Comparison of ENCODE assay signal across 16 mouse cellular contexts in the genomic region with DNA sequence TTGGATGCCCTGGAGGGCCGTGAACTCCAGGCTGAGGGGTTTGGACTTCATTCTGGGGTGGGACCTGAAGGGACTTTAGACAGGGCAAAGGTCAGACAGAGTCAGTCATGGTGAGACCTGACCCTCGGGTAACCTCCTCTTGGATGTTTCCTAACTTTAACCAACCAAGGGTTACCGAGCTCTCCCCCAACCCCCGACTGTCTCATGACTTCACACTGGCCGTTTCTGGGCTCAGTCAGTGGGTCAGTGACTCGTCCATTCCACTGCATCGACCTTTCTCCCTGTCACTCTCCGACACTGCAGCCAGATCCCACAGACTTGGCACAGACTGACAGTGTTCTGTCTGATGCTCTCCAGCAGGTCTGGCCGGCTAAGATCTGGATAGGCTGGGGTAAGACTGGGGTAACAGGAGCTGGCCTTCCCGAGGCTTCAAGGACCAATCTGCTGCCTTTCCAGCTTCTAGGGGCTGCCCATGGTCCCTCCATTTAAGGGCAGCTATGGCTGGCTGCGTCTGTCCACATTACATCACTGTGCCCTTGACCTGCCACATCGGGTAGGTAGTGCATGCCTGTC. TPM values are rescaled to one million over a fixed set of nuclear protein-coding genes. Genes with fewer than 3 reads are reported as not detected.
DNase-seq lines count a peak whose midpoint lies in the region; ATAC-seq and TF ChIP-seq lines count a peak whose summit lies in the region.
"Had no signal": no experiment of that assay in that cellular context is flagged by ENCODE, and none has a peak within 500 bp of the region (broad histone marks: within the 10 kb centered on the region; RNA-seq: fewer than 3 reads in every experiment).

No protein-coding gene starts in this region.

- H3K27me3 ChIP-seq in lung, postnatal 0 days (replicated peaks; ENCODE audit: insufficient read depth, low read length) = no peaks in the 10 kb centered on the region
- no peaks in the 10 kb centered on the region for H3K27me3 ChIP-seq in intestine, embryonic 16.5 days (replicated peaks; ENCODE audit: control insufficient read depth, insufficient read depth, low read length)
- H3K27me3 ChIP-seq in kidney, postnatal 0 days (ENCODE audit: insufficient read depth, low read length) = no peaks in the 10 kb centered on the region
- H3K27me3 ChIP-seq in midbrain, embryonic 11.5 days (ENCODE audit: control insufficient read depth, insufficient read depth, low read length) = no peaks in the 10 kb centered on the region
- no peaks in the 10 kb centered on the region for H3K27me3 ChIP-seq in thymus, adult 2 months (ENCODE audit: control insufficient read depth, insufficient read depth, low read length)

- no peak for TF ChIP-seq CTCF in lung, postnatal 0 days (IDR thresholded peaks at IDR 0.05)
- no peak for TF ChIP-seq CTCF in kidney, postnatal 0 days (IDR thresholded peaks at IDR 0.05; ENCODE audit: low read depth)
- no peak for TF ChIP-seq CTCF in thymus, adult 2 months (IDR thresholded peaks at IDR 0.05; ENCODE audit: borderline replicate concordance, control insufficient read depth, extremely low read depth, insufficient read depth, low read length, poor library complexity)

- WGBS in lung, postnatal 0 days = 51% methylated on average over 12 of the region's 12 CpGs
- WGBS in intestine, embryonic 16.5 days = 65% methylated on average over 12 of the region's 12 CpGs
- WGBS in kidney, postnatal 0 days = 40% methylated on average over 12 of the region's 12 CpGs
- 71% methylated on average over 12 of the region's 12 CpGs for WGBS in midbrain, embryonic 11.5 days
- WGBS in thymus, adult 2 months = 87% methylated on average over 12 of the region's 12 CpGs

- peak; percentile 32 for ATAC-seq in lung, postnatal 0 days
- ATAC-seq in intestine, embryonic 16.5 days = peak; percentile 36; the same call in 1 of the 2 replicates
- peak; percentile 80 for ATAC-seq in kidney, postnatal 0 days (replicated peaks; ENCODE audit: low FRiP score, low read depth)
- peak; percentile 6; the same call in 1 of the 2 replicates for ATAC-seq in neutrophil, adult 5-6 weeks (ENCODE audit: extremely low read depth, insufficient number of reproducible peaks, low FRiP score, poor library complexity, severe bottlenecking)
- ATAC-seq in midbrain, embryonic 11.5 days (ENCODE audit: low FRiP score) = no peak

- no peaks in the 10 kb centered on the region for H3K4me1 ChIP-seq in lung, postnatal 0 days (ENCODE audit: insufficient read depth, low read depth, low read length)
- peaks cover 4% of the 10 kb centered on the region; the same call in 1 of the 2 replicates for H3K4me1 ChIP-seq in intestine, embryonic 16.5 days (ENCODE audit: control insufficient read depth, insufficient read depth, low read length)
- no peaks in the 10 kb centered on the region for H3K4me1 ChIP-seq in kidney, postnatal 0 days (replicated peaks; ENCODE audit: insufficient read depth, low read length)
- H3K4me1 ChIP-seq in midbrain, embryonic 11.5 days (ENCODE audit: control insufficient read depth, insufficient read depth, low read length) = no peaks in the 10 kb centered on the region
- no peaks in the 10 kb centered on the region for H3K4me1 ChIP-seq in thymus, adult 2 months (replicated peaks; ENCODE audit: control insufficient read depth, insufficient read depth, low read length)

- no peak overlapping the region for H3K4me2 ChIP-seq in lung, postnatal 0 days (replicated peaks; ENCODE audit: low read depth, low read length)
- no peak overlapping the region for H3K4me2 ChIP-seq in intestine, embryonic 16.5 days (ENCODE audit: low read depth, low read length)
- H3K4me2 ChIP-seq in kidney, postnatal 0 days (ENCODE audit: low read length) = no peak overlapping the region
- H3K4me2 ChIP-seq in midbrain, embryonic 11.5 days = no peak overlapping the region

- H3K9ac ChIP-seq in lung, postnatal 0 days (replicated peaks; ENCODE audit: low read depth) = no peak overlapping the region
- H3K9ac ChIP-seq in intestine, embryonic 16.5 days (ENCODE audit: low read depth, low read length) = no peak overlapping the region
- no peak overlapping the region for H3K9ac ChIP-seq in kidney, postnatal 0 days (ENCODE audit: low read depth, low read length)
- H3K9ac ChIP-seq in midbrain, embryonic 11.5 days (ENCODE audit: low read length) = no peak overlapping the region

- TF ChIP-seq EP300 in lung, postnatal 0 days (IDR thresholded peaks at IDR 0.05) = no peak

- H3K9me3 ChIP-seq in lung, postnatal 0 days (ENCODE audit: low read length) = no peaks in the 10 kb centered on the region
- H3K9me3 ChIP-seq in intestine, embryonic 16.5 days (ENCODE audit: control insufficient read depth, low read length) = no peaks in the 10 kb centered on the region
- H3K9me3 ChIP-seq in kidney, postnatal 0 days (replicated peaks; ENCODE audit: low read length) = no peaks in the 10 kb centered on the region
- H3K9me3 ChIP-seq in midbrain, embryonic 11.5 days (ENCODE audit: control insufficient read depth, low read length) = no peaks in the 10 kb centered on the region

- H3K27ac ChIP-seq in lung, postnatal 0 days (ENCODE audit: low read length) = no peak overlapping the region
- no peak overlapping the region for H3K27ac ChIP-seq in intestine, embryonic 16.5 days (ENCODE audit: low read length)
- H3K27ac ChIP-seq in kidney, postnatal 0 days = no peak overlapping the region
- H3K27ac ChIP-seq in midbrain, embryonic 11.5 days (ENCODE audit: low read depth, low read length) = no peak overlapping the region
- no peak overlapping the region for H3K27ac ChIP-seq in thymus, adult 2 months (ENCODE audit: control insufficient read depth, insufficient read depth, low read length)
- H3K27ac ChIP-seq: macrophage had no signal

- DNase-seq in lung, postnatal 0 days (ENCODE audit: low spot score) = peak; percentile 15
- no peak for DNase-seq in lung, postnatal 4 days
- DNase-seq in kidney, postnatal 0 days (ENCODE audit: low spot score) = no peak
- DNase-seq in midbrain, embryonic 11.5 days (ENCODE audit: low spot score, missing footprints) = no peak
- DNase-seq in thymus, adult 2 months = no peak
- no peak for DNase-seq in cerebellum, postnatal 4 days (ENCODE audit: low spot score in 2 of 2)
- DNase-seq: heart, postnatal 14 days had no signal

- H3K4me3 ChIP-seq in lung, postnatal 0 days (ENCODE audit: low read depth, low read length) = no peak overlapping the region
- no peak overlapping the region for H3K4me3 ChIP-seq in intestine, embryonic 16.5 days (ENCODE audit: low read length)
- no peak overlapping the region for H3K4me3 ChIP-seq in kidney, postnatal 0 days (replicated peaks; ENCODE audit: low read depth, low read length)
- no peak overlapping the region for H3K4me3 ChIP-seq in midbrain, embryonic 11.5 days (ENCODE audit: low read depth, low read length)
- H3K4me3 ChIP-seq in thymus, adult 2 months (ENCODE audit: control insufficient read depth, insufficient read depth, low read length) = no peak overlapping the region

- TF ChIP-seq POLR2A in thymus, adult 2 months (IDR thresholded peaks at IDR 0.05; ENCODE audit: control insufficient read depth, extremely low read depth, insufficient read depth, low read length, poor library complexity) = no peak

- H3K36me3 ChIP-seq in lung, postnatal 0 days (ENCODE audit: insufficient read depth, low read length) = 0 out of 2 replicates have a peak, but pooled peaks cover 4% of the 10 kb centered on the region
- H3K36me3 ChIP-seq in intestine, embryonic 16.5 days (ENCODE audit: control insufficient read depth, insufficient read depth, low read length) = no peaks in the 10 kb centered on the region
- peaks cover 8% of the 10 kb centered on the region; the same call in 1 of the 2 replicates for H3K36me3 ChIP-seq in kidney, postnatal 0 days (ENCODE audit: insufficient read depth, low read length)
- H3K36me3 ChIP-seq in midbrain, embryonic 11.5 days (ENCODE audit: control insufficient read depth, insufficient read depth, low read length) = peaks cover 10% of the 10 kb centered on the region; the same call in 1 of the 2 replicates
- no peaks in the 10 kb centered on the region for H3K36me3 ChIP-seq in thymus, adult 2 months (ENCODE audit: control insufficient read depth, insufficient read depth, low read length)

RNA-seq across cellular contexts. Expression of a gene that starts 13.0 kb away (rescaled TPM):
- polyA plus RNA-seq in lung, postnatal 0 days (2015; fragmentation: Nextera tagmentation; extraction: Ambion mirVana) = 13.4 and 14.5 TPM in 2 replicates
- polyA plus RNA-seq in intestine, embryonic 16.5 days (2015; fragmentation: Nextera tagmentation; extraction: Ambion mirVana) = 33.2 and 38.1 TPM in 2 replicates
- 43.7 and 43.8 TPM in 2 replicates for polyA plus RNA-seq in kidney, postnatal 0 days (2015; fragmentation: Nextera tagmentation; extraction: Ambion mirVana)
- total RNA-seq in neutrophil, adult 5-6 weeks (2017) = 5.8 and 6.1 TPM in 2 replicates
- 18.8 and 19.6 TPM in 2 replicates for polyA plus RNA-seq in midbrain, embryonic 11.5 days (2014; fragmentation: Nextera tagmentation; extraction: Ambion mirVana)
- polyA plus RNA-seq in thymus, adult 2 months (2012; rRNA removed) = 43.3 and 45.9 TPM in 2 replicates

RNA-seq across cellular contexts. Expression of a gene that starts 13.1 kb away (rescaled TPM):
- 1.5 TPM in 2 replicates for polyA plus RNA-seq in lung, postnatal 0 days (2015; fragmentation: Nextera tagmentation; extraction: Ambion mirVana)
- polyA plus RNA-seq in intestine, embryonic 16.5 days (2015; fragmentation: Nextera tagmentation; extraction: Ambion mirVana) = 3.1 TPM in 2 replicates
- 4.0 and 4.3 TPM in 2 replicates for polyA plus RNA-seq in kidney, postnatal 0 days (2015; fragmentation: Nextera tagmentation; extraction: Ambion mirVana)
- not detected in 2 replicates for total RNA-seq in neutrophil, adult 5-6 weeks (2017)
- 1.0 and 1.4 TPM in 2 replicates for polyA plus RNA-seq in midbrain, embryonic 11.5 days (2014; fragmentation: Nextera tagmentation; extraction: Ambion mirVana)
- 0.24 and 0.98 TPM in 2 replicates for polyA plus RNA-seq in thymus, adult 2 months (2012; rRNA removed)
- total RNA-seq: common myeloid progenitor, adult 5-6 weeks; monocyte, adult 5-6 weeks had no signal

RNA-seq across cellular contexts. Expression of a gene that starts 28.2 kb away (rescaled TPM):
- 35.4 and 37.0 TPM in 2 replicates for polyA plus RNA-seq in lung, postnatal 0 days (2015; fragmentation: Nextera tagmentation; extraction: Ambion mirVana)
- polyA plus RNA-seq in intestine, embryonic 16.5 days (2015; fragmentation: Nextera tagmentation; extraction: Ambion mirVana) = 79.8 and 88.1 TPM in 2 replicates
- polyA plus RNA-seq in kidney, postnatal 0 days (2015; fragmentation: Nextera tagmentation; extraction: Ambion mirVana) = 58.4 and 63.6 TPM in 2 replicates
- 38.4 and 56.0 TPM in 2 replicates for total RNA-seq in neutrophil, adult 5-6 weeks (2017)
- polyA plus RNA-seq in midbrain, embryonic 11.5 days (2014; fragmentation: Nextera tagmentation; extraction: Ambion mirVana) = 91.9 and 101 TPM in 2 replicates
- 115 and 116 TPM in 2 replicates for polyA plus RNA-seq in thymus, adult 2 months (2012; rRNA removed)

RNA-seq across cellular contexts. Expression of a gene that starts 28.4 kb away (rescaled TPM):
- 0.19 and 0.39 TPM in 2 replicates for polyA plus RNA-seq in lung, postnatal 0 days (2015; fragmentation: Nextera tagmentation; extraction: Ambion mirVana)
- polyA plus RNA-seq in intestine, embryonic 16.5 days (2015; fragmentation: Nextera tagmentation; extraction: Ambion mirVana) = 0.16 TPM in 1 of 2 replicates, not detected in the other
- polyA plus RNA-seq in kidney, postnatal 0 days (2015; fragmentation: Nextera tagmentation; extraction: Ambion mirVana) = 0.50 and 0.55 TPM in 2 replicates
- not detected in 2 replicates for total RNA-seq in neutrophil, adult 5-6 weeks (2017)
- not detected in 2 replicates for polyA plus RNA-seq in midbrain, embryonic 11.5 days (2014; fragmentation: Nextera tagmentation; extraction: Ambion mirVana)
- polyA plus RNA-seq in thymus, adult 2 months (2012; rRNA removed) = 3.6 and 5.4 TPM in 2 replicates
- total RNA-seq: common myeloid progenitor, adult 5-6 weeks; heart, postnatal 14 days; layer of hippocampus, adult 18-20 months; left cerebral cortex, postnatal 25 days; monocyte, adult 5-6 weeks had no signal
- polyA plus RNA-seq: frontal cortex, adult 2 months; macrophage; small intestine, adult 2 months had no signal

RNA-seq across cellular contexts. Expression of a gene that starts 36.3 kb away (rescaled TPM):
- 0.33 and 0.42 TPM in 2 replicates for polyA plus RNA-seq in lung, postnatal 0 days (2015; fragmentation: Nextera tagmentation; extraction: Ambion mirVana)
- polyA plus RNA-seq in intestine, embryonic 16.5 days (2015; fragmentation: Nextera tagmentation; extraction: Ambion mirVana) = 0.35 and 0.36 TPM in 2 replicates
- 0.11 and 0.20 TPM in 2 replicates for polyA plus RNA-seq in kidney, postnatal 0 days (2015; fragmentation: Nextera tagmentation; extraction: Ambion mirVana)
- 13.7 and 13.9 TPM in 2 replicates for total RNA-seq in neutrophil, adult 5-6 weeks (2017)
- 0.07 TPM in 1 of 2 replicates, not detected in the other for polyA plus RNA-seq in midbrain, embryonic 11.5 days (2014; fragmentation: Nextera tagmentation; extraction: Ambion mirVana)
- polyA plus RNA-seq in thymus, adult 2 months (2012; rRNA removed) = 10.7 and 11.5 TPM in 2 replicates
